Mouse (Mus musculus): ENCODE measurements around the gene Arsb.

Arsb gene

GRCm38 (mm10) chr13:93939363-93940127 lies 168.1 kb downstream of the Arsb start:
- no peak overlapping the region for H3K4me3 ChIP-seq (replicated peaks; ENCODE audit: low read length)
- H3K36me3 ChIP-seq (ENCODE audit: insufficient read depth, low read length): no peaks in the 10 kb centered on the region
- H3K27me3 ChIP-seq (ENCODE audit: insufficient read depth, low read length): no peaks in the 10 kb centered on the region; the same call in 1 of the 2 replicates
- TF ChIP-seq NANOG (IDR thresholded peaks at IDR 0.05; ENCODE audit: borderline replicate concordance, low read length) (no peak), CTCF (conservative IDR thresholded peaks at IDR 0.05; ENCODE audit: low read length) (no peak), POU5F1 (IDR thresholded peaks at IDR 0.05; ENCODE audit: borderline replicate concordance, low read length) (no peak)
- H3K9me3 ChIP-seq (ENCODE audit: low read length): no peaks in the 10 kb centered on the region
- no peaks in the 10 kb centered on the region for H3K4me1 ChIP-seq (replicated peaks; ENCODE audit: low read depth, low read length)

- no peak for TF ChIP-seq CTCF (conservative IDR thresholded peaks at IDR 0.05; ENCODE audit: low read length)
- no peak for TF ChIP-seq POU5F1 (IDR thresholded peaks at IDR 0.05; ENCODE audit: borderline replicate concordance, low read length)
- TF ChIP-seq NANOG (IDR thresholded peaks at IDR 0.05; ENCODE audit: borderline replicate concordance, low read length): no peak
- Histone ChIP-seq H3K4me3 (replicated peaks; ENCODE audit: low read length) (no peak overlapping the region), H3K36me3 (ENCODE audit: insufficient read depth, low read length) (no peaks in the 10 kb centered on the region), H3K4me1 (replicated peaks; ENCODE audit: low read depth, low read length) (no peaks in the 10 kb centered on the region), H3K27me3 (ENCODE audit: insufficient read depth, low read length) (no peaks in the 10 kb centered on the region; the same call in 1 of the 2 replicates), H3K9me3 (ENCODE audit: low read length) (no peaks in the 10 kb centered on the region)
Observed at GRCm38 (mm10) chr13:93940742-93941531, 169.5 kb downstream of the Arsb start.

- H3K9me3 ChIP-seq (ENCODE audit: low read length): no peaks in the 10 kb centered on the region
- H3K36me3 ChIP-seq (ENCODE audit: insufficient read depth, low read length): no peaks in the 10 kb centered on the region
- TF ChIP-seq POU5F1 (IDR thresholded peaks at IDR 0.05; ENCODE audit: borderline replicate concordance, low read length): no peak
- H3K27me3 ChIP-seq (ENCODE audit: insufficient read depth, low read length): peaks cover 7% of the 10 kb centered on the region; the same call in 1 of the 2 replicates
- no peaks in the 10 kb centered on the region for H3K4me1 ChIP-seq (replicated peaks; ENCODE audit: low read depth, low read length)
- H3K4me3 ChIP-seq (replicated peaks; ENCODE audit: low read length): no peak overlapping the region
Observed at GRCm38 (mm10) chr13:93950996-93951395, 179.6 kb downstream of the Arsb start.

- H3K4me1 ChIP-seq (replicated peaks; ENCODE audit: low read depth, low read length): no peaks in the 10 kb centered on the region
- no peaks in the 10 kb centered on the region for H3K36me3 ChIP-seq (ENCODE audit: insufficient read depth, low read length)
- no peak overlapping the region for H3K4me3 ChIP-seq (replicated peaks; ENCODE audit: low read length)
- TF ChIP-seq NANOG (IDR thresholded peaks at IDR 0.05; ENCODE audit: borderline replicate concordance, low read length) (no peak), CTCF (conservative IDR thresholded peaks at IDR 0.05; ENCODE audit: low read length) (no peak), POU5F1 (IDR thresholded peaks at IDR 0.05; ENCODE audit: borderline replicate concordance, low read length) (no peak)
- H3K9me3 ChIP-seq (ENCODE audit: low read length): no peaks in the 10 kb centered on the region
- H3K27me3 ChIP-seq (ENCODE audit: insufficient read depth, low read length): peaks cover 7% of the 10 kb centered on the region; the same call in 1 of the 2 replicates
Observed at GRCm38 (mm10) chr13:93951555-93951954, 180.1 kb downstream of the Arsb start.

GRCm38 (mm10) chr13:93952466-93952865 lies 181.0 kb downstream of the Arsb start:
- no peak overlapping the region for H3K4me3 ChIP-seq (replicated peaks; ENCODE audit: low read length)
- H3K36me3 ChIP-seq (ENCODE audit: insufficient read depth, low read length): no peaks in the 10 kb centered on the region
- H3K27me3 ChIP-seq (ENCODE audit: insufficient read depth, low read length): peaks cover 7% of the 10 kb centered on the region; the same call in 1 of the 2 replicates
- H3K4me1 ChIP-seq (replicated peaks; ENCODE audit: low read depth, low read length): no peaks in the 10 kb centered on the region
- no peaks in the 10 kb centered on the region for H3K9me3 ChIP-seq (ENCODE audit: low read length)
- no peak for TF ChIP-seq NANOG (IDR thresholded peaks at IDR 0.05; ENCODE audit: borderline replicate concordance, low read length)
- no peak for TF ChIP-seq POU5F1 (IDR thresholded peaks at IDR 0.05; ENCODE audit: borderline replicate concordance, low read length)
- no peak for TF ChIP-seq CTCF (conservative IDR thresholded peaks at IDR 0.05; ENCODE audit: low read length)

GRCm38 (mm10) chr13:93957907-93958306 lies 186.5 kb downstream of the Arsb start:
- no peaks in the 10 kb centered on the region for H3K36me3 ChIP-seq (ENCODE audit: insufficient read depth, low read length)
- no peak for TF ChIP-seq CTCF (conservative IDR thresholded peaks at IDR 0.05; ENCODE audit: low read length)
- no peak for TF ChIP-seq NANOG (IDR thresholded peaks at IDR 0.05; ENCODE audit: borderline replicate concordance, low read length)
- no peak for TF ChIP-seq POU5F1 (IDR thresholded peaks at IDR 0.05; ENCODE audit: borderline replicate concordance, low read length)
- H3K9me3 ChIP-seq (ENCODE audit: low read length): no peaks in the 10 kb centered on the region
- H3K4me3 ChIP-seq (replicated peaks; ENCODE audit: low read length): no peak overlapping the region
- H3K4me1 ChIP-seq (replicated peaks; ENCODE audit: low read depth, low read length): no peaks in the 10 kb centered on the region
- H3K27me3 ChIP-seq (ENCODE audit: insufficient read depth, low read length): no peaks in the 10 kb centered on the region

- H3K9me3 ChIP-seq (ENCODE audit: low read length): no peaks in the 10 kb centered on the region
- peaks cover 12% of the 10 kb centered on the region; the same call in 1 of the 2 replicates for H3K4me1 ChIP-seq (replicated peaks; ENCODE audit: low read depth, low read length)
- H3K4me3 ChIP-seq (replicated peaks; ENCODE audit: low read length): no peak overlapping the region
- no peaks in the 10 kb centered on the region for H3K36me3 ChIP-seq (ENCODE audit: insufficient read depth, low read length)
- H3K27me3 ChIP-seq (ENCODE audit: insufficient read depth, low read length): no peaks in the 10 kb centered on the region
- TF ChIP-seq CTCF (conservative IDR thresholded peaks at IDR 0.05; ENCODE audit: low read length) (no peak), POU5F1 (IDR thresholded peaks at IDR 0.05; ENCODE audit: borderline replicate concordance, low read length) (no peak)
Observed at GRCm38 (mm10) chr13:93966271-93966670, 194.8 kb downstream of the Arsb start.

GRCm38 (mm10) chr13:93967138-93967537 lies 195.7 kb downstream of the Arsb start:
- Histone ChIP-seq H3K9me3 (ENCODE audit: low read length) (no peaks in the 10 kb centered on the region), H3K27me3 (ENCODE audit: insufficient read depth, low read length) (no peaks in the 10 kb centered on the region), H3K4me1 (replicated peaks; ENCODE audit: low read depth, low read length) (peaks cover 12% of the 10 kb centered on the region; the same call in 1 of the 2 replicates), H3K36me3 (ENCODE audit: insufficient read depth, low read length) (no peaks in the 10 kb centered on the region), H3K4me3 (replicated peaks; ENCODE audit: low read length) (no peak overlapping the region)
- TF ChIP-seq NANOG (IDR thresholded peaks at IDR 0.05; ENCODE audit: borderline replicate concordance, low read length) (no peak), POU5F1 (IDR thresholded peaks at IDR 0.05; ENCODE audit: borderline replicate concordance, low read length) (no peak), CTCF (conservative IDR thresholded peaks at IDR 0.05; ENCODE audit: low read length) (no peak)
